20 mouse cellular contexts compared by ENCODE assay signal in genomic region chr13:101743247-101743646, GRCm38 (mm10). TPM values are rescaled to one million over a fixed set of nuclear protein-coding genes. Genes with fewer than 3 reads are reported as not detected.
DNase-seq lines count a peak whose midpoint lies in the region; ATAC-seq lines count a peak whose summit lies in the region.
"Had no signal": no experiment of that assay in that cellular context is flagged by ENCODE, and none has a peak within 500 bp of the region (broad histone marks: within the 10 kb centered on the region; RNA-seq: fewer than 3 reads in every experiment).

No protein-coding gene starts in this region.

- peak; percentile 60 for DNase-seq in 416B (ENCODE audit: low read depth)
- DNase-seq in embryonic facial prominence, embryonic 14.5 days (ENCODE audit: low spot score): no peak
- DNase-seq in kidney, postnatal 14 days: no peak
- DNase-seq in kidney, postnatal 36 days: no peak
- DNase-seq: adrenal gland, adult 8-10 months; B cell, adult 2 months; cerebellum, adult 9-11 months; gastrocnemius, adult 2 months; heart, adult 2 months; heart, postnatal 36 days; layer of hippocampus, adult 9-11 months; right cerebral cortex, postnatal 4 days; thymus, postnatal 25 days had no signal

- no peaks in the 10 kb centered on the region for H3K9me3 ChIP-seq in heart, embryonic 15.5 days (replicated peaks)
- no peaks in the 10 kb centered on the region for H3K9me3 ChIP-seq in heart, embryonic 12.5 days (replicated peaks)
- no peaks in the 10 kb centered on the region for H3K9me3 ChIP-seq in embryonic facial prominence, embryonic 14.5 days (ENCODE audit: control insufficient read depth, low read length)
- H3K9me3 ChIP-seq: midbrain, embryonic 10.5 days had no signal

- no peak overlapping the region for H3K4me3 ChIP-seq in heart, embryonic 15.5 days
- H3K4me3 ChIP-seq in heart, embryonic 12.5 days: no peak overlapping the region
- no peak overlapping the region for H3K4me3 ChIP-seq in embryonic facial prominence, embryonic 14.5 days (ENCODE audit: low read depth, low read length)
- H3K4me3 ChIP-seq: gastrocnemius, adult 2 months; heart, adult 2 months; midbrain, embryonic 10.5 days had no signal

- no peak overlapping the region for H3K9ac ChIP-seq in heart, embryonic 15.5 days
- H3K9ac ChIP-seq in heart, embryonic 12.5 days: no peak overlapping the region
- H3K9ac ChIP-seq in embryonic facial prominence, embryonic 14.5 days (ENCODE audit: low read depth, low read length): no peak overlapping the region

- H3K4me2 ChIP-seq in heart, embryonic 15.5 days: no peak overlapping the region
- H3K4me2 ChIP-seq in heart, embryonic 12.5 days: no peak overlapping the region
- no peak overlapping the region for H3K4me2 ChIP-seq in embryonic facial prominence, embryonic 14.5 days (ENCODE audit: low read depth, low read length)

- H3K4me1 ChIP-seq in heart, embryonic 15.5 days (replicated peaks): peaks cover 36% of the 10 kb centered on the region
- H3K4me1 ChIP-seq in heart, embryonic 12.5 days (replicated peaks): peaks cover 24% of the 10 kb centered on the region
- H3K4me1 ChIP-seq in embryonic facial prominence, embryonic 14.5 days (ENCODE audit: control insufficient read depth, insufficient read depth, low read length): peaks cover 6% of the 10 kb centered on the region; the same call in 1 of the 2 replicates

- H3K36me3 ChIP-seq in heart, embryonic 15.5 days: no peaks in the 10 kb centered on the region; the same call in 1 of the 2 replicates
- no peaks in the 10 kb centered on the region for H3K36me3 ChIP-seq in heart, embryonic 12.5 days
- H3K36me3 ChIP-seq in embryonic facial prominence, embryonic 14.5 days (ENCODE audit: control insufficient read depth, insufficient read depth, low read length): no peaks in the 10 kb centered on the region
- H3K36me3 ChIP-seq: midbrain, embryonic 10.5 days had no signal

- 68% methylated on average over 6 of the region's 8 CpGs for WGBS in heart, embryonic 15.5 days
- 73% methylated on average over 5 of the region's 8 CpGs for WGBS in heart, embryonic 12.5 days
- 72% methylated on average over 4 of the region's 8 CpGs for WGBS in embryonic facial prominence, embryonic 14.5 days

- H3K27ac ChIP-seq in heart, embryonic 15.5 days: peak overlapping the region; percentile 37; the same call in 1 of the 2 replicates
- H3K27ac ChIP-seq in heart, embryonic 12.5 days (ENCODE audit: poor library complexity, severe bottlenecking): no peak overlapping the region; the same call in 1 of the 2 replicates
- peak overlapping the region; percentile 28; the same call in 1 of the 2 replicates for H3K27ac ChIP-seq in embryonic facial prominence, embryonic 14.5 days (replicated peaks; ENCODE audit: low read depth, low read length)
- H3K27ac ChIP-seq: kidney, postnatal 0 days; midbrain, embryonic 10.5 days had no signal

- H3K27me3 ChIP-seq in heart, embryonic 15.5 days: no peaks in the 10 kb centered on the region
- no peaks in the 10 kb centered on the region for H3K27me3 ChIP-seq in heart, embryonic 12.5 days (replicated peaks)
- H3K27me3 ChIP-seq in embryonic facial prominence, embryonic 14.5 days (replicated peaks; ENCODE audit: control insufficient read depth, insufficient read depth, low read length): no peaks in the 10 kb centered on the region

- no peak for ATAC-seq in heart, embryonic 15.5 days (replicated peaks; ENCODE audit: insufficient number of reproducible peaks, insufficient read depth, low FRiP score, low read depth)
- no peak for ATAC-seq in heart, embryonic 12.5 days (ENCODE audit: insufficient number of reproducible peaks, low FRiP score)
- no peak for ATAC-seq in embryonic facial prominence, embryonic 14.5 days (ENCODE audit: low read depth)
- peak; percentile 50; the same call in 1 of the 2 replicates for ATAC-seq in megakaryocyte progenitor cell, adult 5-6 weeks (replicated peaks; ENCODE audit: poor library complexity)
- ATAC-seq: forebrain, embryonic 14.5 days; hindbrain, embryonic 16.5 days had no signal

RNA-seq across cellular contexts. Expression of gene Pik3r1, which starts 24.8 kb away (rescaled TPM):
- 20.2 and 23.8 TPM in 2 replicates for polyA plus RNA-seq in heart, embryonic 15.5 days (2015; fragmentation: Nextera tagmentation; extraction: Ambion mirVana)
- 14.8 and 18.1 TPM in 2 replicates for polyA plus RNA-seq in heart, embryonic 12.5 days (2016; fragmentation: Nextera tagmentation; extraction: Ambion mirVana)
- polyA plus RNA-seq in embryonic facial prominence, embryonic 14.5 days (2014; fragmentation: Nextera tagmentation; extraction: Ambion mirVana): 45.9 and 49.1 TPM in 2 replicates
- total RNA-seq in megakaryocyte progenitor cell, adult 5-6 weeks (2015): 88.5 and 90.8 TPM in 2 replicates
- 84.9 and 106 TPM in 2 replicates for total RNA-seq in megakaryocyte progenitor cell, adult 5-6 weeks (2017)
